Mouse (Mus musculus) macrophage (primary cell): ENCODE measurements around the gene Irx5. TPM values are rescaled to one million over a fixed set of nuclear protein-coding genes. Genes with fewer than 3 reads are reported as not detected.

ENCODE experiments used
- H3K27ac ChIP-seq: fragments of 350-480 bp; formaldehyde crosslinking; 2 replicates; pipeline ENCODE4 v1.9.0; 2021
- H3K36me3 ChIP-seq: fragments of 350-480 bp; formaldehyde crosslinking; 2 replicates; pipeline ENCODE4 v1.9.0; 2021; ENCODE audit errors: inconsistent target
- H3K4me3 ChIP-seq: fragments of 350-480 bp; formaldehyde crosslinking; 2 replicates; pipeline ENCODE4 v1.9.0; 2021; ENCODE audit errors: inconsistent target
- H3K79me2 ChIP-seq: fragments of 350-480 bp; formaldehyde crosslinking; 2 replicates; pipeline ENCODE4 v1.9.0; 2021; ENCODE audit errors: inconsistent target
- WGBS: methylation state at CpG from one replicate; pipeline ENCODE4 v1.1.7; 2026; ENCODE audit warnings: inconsistent platforms; ENCODE audit not compliant: missing documents; 5-methylcytosine and 5-hydroxymethylcytosine counted together
- polyA plus RNA-seq: library from polyadenylated mRNA; stranded (reverse); fragments of 250-400 nt; gene quantifications from 3 replicates; pipeline ENCODE4 v1.2.4, GENCODE M21; 2018; ENCODE audit warnings: inconsistent platforms

Irx5 gene
- polyA plus RNA-seq, 1 experiment from 2014 or later = not detected

GRCm38 (mm10) chr8:92355701-92356612 is 1.5 kb upstream of the Irx5 start:
- H3K36me3 ChIP-seq = no peaks in the 10 kb centered on the region
- H3K4me3 ChIP-seq = peak overlapping the region; percentile 39
- under 1% methylated on average over 72 of the region's 93 CpGs for WGBS
- H3K79me2 ChIP-seq = no peaks in the 10 kb centered on the region
- no peak overlapping the region for H3K27ac ChIP-seq

GRCm38 (mm10) chr8:92356613-92357375 is 631 bp upstream of the Irx5 start:
- 7% methylated on average over 36 of the region's 40 CpGs for WGBS
- no peaks in the 10 kb centered on the region for H3K36me3 ChIP-seq
- no peaks in the 10 kb centered on the region for H3K79me2 ChIP-seq
- peak overlapping the region; percentile 20; the same call in 1 of the 2 replicates for H3K4me3 ChIP-seq
- H3K27ac ChIP-seq = no peak overlapping the region

- Histone ChIP-seq H3K36me3 (no peaks in the 10 kb centered on the region), H3K79me2 (no peaks in the 10 kb centered on the region), H3K4me3 (no peak overlapping the region), H3K27ac (no peak overlapping the region)
- WGBS = 3% methylated on average over 78 of the region's 80 CpGs
Measured at GRCm38 (mm10) chr8:92358141-92358999, 945 bp downstream of the Irx5 start.

- H3K4me3 ChIP-seq = no peak overlapping the region
Measured at GRCm38 (mm10) chr8:92359000-92359832, 1.8 kb downstream of the Irx5 start.

GRCm38 (mm10) chr8:92359833-92360082 is 2.3 kb downstream of the Irx5 start:
- WGBS = 2% methylated on average over 19 of the region's 21 CpGs

More at GRCm38 (mm10) chr8:92359000-92359832, 1.8 kb downstream of the Irx5 start:
- Histone ChIP-seq H3K27ac (no peak overlapping the region), H3K36me3 (no peaks in the 10 kb centered on the region), H3K79me2 (no peaks in the 10 kb centered on the region)
- 7% methylated on average over 35 of the region's 35 CpGs for WGBS

GRCm38 (mm10) chr8:92360083-92360861 is 2.8 kb downstream of the Irx5 start:
- Histone ChIP-seq H3K4me3 (no peak overlapping the region), H3K79me2 (no peaks in the 10 kb centered on the region), H3K36me3 (no peaks in the 10 kb centered on the region), H3K27ac (no peak overlapping the region)
- WGBS = 4% methylated on average over 76 of the region's 77 CpGs

More at GRCm38 (mm10) chr8:92359833-92360082, 2.3 kb downstream of the Irx5 start:
- H3K27ac ChIP-seq = no peak overlapping the region
- H3K79me2 ChIP-seq = no peaks in the 10 kb centered on the region
- no peaks in the 10 kb centered on the region for H3K36me3 ChIP-seq
- H3K4me3 ChIP-seq = no peak overlapping the region

- Histone ChIP-seq H3K27ac (no peak overlapping the region), H3K36me3 (no peaks in the 10 kb centered on the region), H3K4me3 (no peak overlapping the region), H3K79me2 (no peaks in the 10 kb centered on the region)
- 11% methylated on average over 25 of the region's 25 CpGs for WGBS
Measured at GRCm38 (mm10) chr8:92361546-92362351, 4.3 kb downstream of the Irx5 start.

- no peaks in the 10 kb centered on the region for H3K36me3 ChIP-seq
- 10% methylated on average over 15 of the region's 15 CpGs for WGBS
- no peaks in the 10 kb centered on the region for H3K79me2 ChIP-seq
- H3K27ac ChIP-seq = no peak overlapping the region
- H3K4me3 ChIP-seq = no peak overlapping the region
Measured at GRCm38 (mm10) chr8:92362396-92363115, 5.1 kb downstream of the Irx5 start.

GRCm38 (mm10) chr8:92363217-92364147 is 6.1 kb downstream of the Irx5 start:
- 5% methylated on average over 45 of the region's 45 CpGs for WGBS
- H3K79me2 ChIP-seq = no peaks in the 10 kb centered on the region
- H3K27ac ChIP-seq = no peak overlapping the region
- no peaks in the 10 kb centered on the region for H3K36me3 ChIP-seq
- H3K4me3 ChIP-seq = no peak overlapping the region

GRCm38 (mm10) chr8:92364148-92364775 is 6.8 kb downstream of the Irx5 start:
- no peaks in the 10 kb centered on the region for H3K36me3 ChIP-seq

GRCm38 (mm10) chr8:92364776-92365240 is 7.4 kb downstream of the Irx5 start:
- no peak overlapping the region for H3K27ac ChIP-seq
- H3K4me3 ChIP-seq = no peak overlapping the region
- no peaks in the 10 kb centered on the region for H3K36me3 ChIP-seq
- no peaks in the 10 kb centered on the region for H3K79me2 ChIP-seq
- WGBS = 9% methylated on average over 19 of the region's 20 CpGs

More at GRCm38 (mm10) chr8:92364148-92364775, 6.8 kb downstream of the Irx5 start:
- H3K79me2 ChIP-seq = no peaks in the 10 kb centered on the region
- no peak overlapping the region for H3K4me3 ChIP-seq
- 6% methylated on average over 20 of the region's 20 CpGs for WGBS
- no peak overlapping the region for H3K27ac ChIP-seq
